Mouse (Mus musculus) heart, embryonic 12.5 days (tissue): ENCODE results near the gene Creb5. TPM values are rescaled to one million over a fixed set of nuclear protein-coding genes. Genes with fewer than 3 reads are reported as not detected.

Experiments used
- ATAC-seq: fragments of 200-750 bp; cut with Nextera tagmentation; 2 replicates; pipeline ENCODE4 v1.8.0; 2017; ENCODE audit warnings: moderate TSS enrichment, moderate library complexity; ENCODE audit not compliant: insufficient number of reproducible peaks, low FRiP score
- H3K27ac ChIP-seq: fragments of 300-500 bp; sonication (generic); 2 replicates; pipeline ENCODE4 v1.5.1; 2016; ENCODE audit warnings: mild to moderate bottlenecking, moderate library complexity; ENCODE audit not compliant: poor library complexity, severe bottlenecking
- H3K27me3 ChIP-seq: fragments of 300-500 bp; sonication (generic); replicated peaks from 2 replicates; pipeline ENCODE4 v1.6.1; 2016; ENCODE audit warnings: mild to moderate bottlenecking, moderate library complexity
- H3K36me3 ChIP-seq: fragments of 300-500 bp; sonication (generic); 2 replicates; pipeline ENCODE4 v1.6.1; 2016; ENCODE audit warnings: mild to moderate bottlenecking, moderate library complexity
- H3K4me1 ChIP-seq: fragments of 300-500 bp; sonication (generic); replicated peaks from 2 replicates; pipeline ENCODE4 v1.6.1; 2016; ENCODE audit warnings: mild to moderate bottlenecking
- H3K4me2 ChIP-seq: fragments of 300-500 bp; sonication (generic); 2 replicates; pipeline ENCODE4 v1.6.1; 2016; ENCODE audit warnings: mild to moderate bottlenecking, moderate library complexity
- H3K4me3 ChIP-seq: fragments of 300-500 bp; sonication (generic); 2 replicates; pipeline ENCODE4 v1.5.1; 2016; ENCODE audit warnings: mild to moderate bottlenecking
- H3K9ac ChIP-seq: fragments of 300-500 bp; sonication (generic); 2 replicates; pipeline ENCODE4 v1.6.1; 2016; ENCODE audit warnings: mild to moderate bottlenecking, moderate library complexity
- H3K9me3 ChIP-seq: fragments of 300-500 bp; sonication (generic); replicated peaks from 2 replicates; pipeline ENCODE4 v1.6.1; 2016; ENCODE audit warnings: mild to moderate bottlenecking, moderate library complexity
- whole genome bisulfite sequencing: fragments of 180-500 bp; shearing (Covaris S2); methylation state at CpG from one replicate; pipeline ENCODE4 v1.1.7; 2016; 5-methylcytosine and 5-hydroxymethylcytosine counted together
- polyA plus RNA-seq: library from polyadenylated mRNA; unstranded; fragments of >200 nt; fragmentation: Nextera tagmentation; extraction: Ambion mirVana; gene quantifications from 2 replicates; pipeline ENCODE4 v1.2.1, GENCODE M21; 2016

The Creb5 gene
- polyA plus RNA-seq, 1 experiment from 2014 or later, result 34.9 TPM

DNA sequence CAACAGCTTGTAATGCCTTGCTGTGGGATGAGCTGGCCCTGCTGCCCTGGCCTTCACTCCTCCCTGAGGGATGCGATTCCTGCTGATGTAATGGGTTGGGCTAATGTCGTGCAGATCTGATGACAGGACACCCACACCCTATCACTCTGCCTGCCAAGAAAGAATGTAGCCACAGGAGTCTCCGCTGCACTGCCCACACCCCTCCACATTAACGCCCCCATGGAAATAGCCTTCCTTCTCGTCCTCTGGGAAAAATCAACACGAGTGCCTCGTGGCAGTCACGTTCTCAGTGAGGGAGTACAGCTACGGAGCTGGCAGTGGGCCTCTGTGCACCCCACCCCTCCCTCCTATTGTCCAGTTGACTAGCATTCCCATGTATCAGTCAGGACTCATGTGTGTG lies 50.3 kb downstream of the Creb5 start:
- peak overlapping the region; percentile 70 for H3K27ac ChIP-seq
- H3K9ac ChIP-seq, result no peak overlapping the region
- peak; percentile 88 for ATAC-seq
- H3K4me1 ChIP-seq, result peaks cover 30% of the 10 kb centered on the region
- peaks cover 7% of the 10 kb centered on the region for H3K36me3 ChIP-seq
- H3K4me2 ChIP-seq, result peak overlapping the region; percentile 41
- no peaks in the 10 kb centered on the region for H3K27me3 ChIP-seq
- peaks cover 5% of the 10 kb centered on the region for H3K9me3 ChIP-seq
- WGBS, result 6% methylated on average over 9 of the region's 9 CpGs
- no peak overlapping the region for H3K4me3 ChIP-seq

DNA sequence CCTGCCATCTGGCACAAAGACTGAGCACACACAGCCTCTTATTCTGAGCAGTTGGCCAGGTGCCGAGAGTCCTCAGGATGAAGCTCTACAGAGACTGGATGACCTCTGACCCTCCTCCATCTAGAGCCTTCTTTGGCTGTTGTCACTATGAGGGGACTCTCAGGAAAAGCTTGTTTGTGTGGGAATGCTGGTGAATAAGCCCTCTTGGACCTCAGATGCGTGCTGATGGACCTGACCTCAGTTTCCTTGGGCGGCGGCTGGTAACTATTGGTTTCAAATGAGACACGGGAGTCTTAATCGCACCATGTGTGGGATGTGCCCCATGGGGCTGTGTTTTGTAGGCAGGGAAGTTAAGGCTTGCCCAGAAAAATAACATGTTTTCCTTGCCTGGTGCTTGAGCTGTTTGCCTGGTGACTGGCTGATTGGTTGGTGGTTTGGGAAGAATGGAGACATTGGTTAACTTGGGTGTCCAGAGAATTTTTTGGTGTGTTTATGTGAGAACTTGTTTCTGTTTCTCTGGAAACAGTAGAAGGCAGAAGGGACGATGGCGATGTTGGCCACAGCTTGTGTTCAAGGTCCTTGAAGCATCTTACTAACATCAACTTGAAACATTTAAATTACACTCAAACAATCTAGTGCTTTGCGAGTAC lies 65.4 kb downstream of the Creb5 start:
- H3K27ac ChIP-seq, result no peak overlapping the region
- WGBS, result 83% methylated on average over 9 of the region's 9 CpGs
- no peaks in the 10 kb centered on the region for H3K9me3 ChIP-seq
- no peak overlapping the region for H3K4me2 ChIP-seq
- H3K4me3 ChIP-seq, result no peak overlapping the region
- H3K9ac ChIP-seq, result no peak overlapping the region
- H3K36me3 ChIP-seq, result no peaks in the 10 kb centered on the region
- ATAC-seq, result no peak
- no peaks in the 10 kb centered on the region for H3K27me3 ChIP-seq
- 0 out of 2 replicates have a peak, but pooled peaks cover 13% of the 10 kb centered on the region for H3K4me1 ChIP-seq

DNA sequence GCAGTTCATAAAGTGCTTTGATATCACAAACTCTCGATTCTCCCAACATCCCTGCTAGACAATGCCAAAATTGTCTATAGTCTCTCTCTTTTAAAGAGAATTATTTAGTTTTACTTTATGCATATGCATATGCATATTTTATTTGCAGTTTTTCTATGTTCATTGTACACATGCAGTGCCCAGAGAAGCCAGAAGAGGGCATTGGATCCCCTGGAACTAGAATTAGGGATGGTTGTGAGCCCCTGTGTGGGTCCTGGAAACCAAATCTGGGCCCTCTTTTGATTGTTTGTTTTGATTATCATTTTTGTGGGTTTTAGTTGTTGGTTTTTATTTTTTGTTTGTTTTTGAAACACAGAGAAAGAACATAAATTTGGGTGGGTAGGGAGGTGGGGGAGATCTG lies 69.3 kb downstream of the Creb5 start:
- H3K9ac ChIP-seq, result no peak overlapping the region
- 96% methylated on average over 1 of the region's 1 CpGs for WGBS
- no peak overlapping the region for H3K4me3 ChIP-seq
- 0 out of 2 replicates have a peak, but pooled peaks cover 13% of the 10 kb centered on the region for H3K4me1 ChIP-seq
- H3K9me3 ChIP-seq, result no peaks in the 10 kb centered on the region
- no peaks in the 10 kb centered on the region for H3K36me3 ChIP-seq
- no peak for ATAC-seq
- no peak overlapping the region for H3K27ac ChIP-seq
- no peak overlapping the region for H3K4me2 ChIP-seq
- H3K27me3 ChIP-seq, result no peaks in the 10 kb centered on the region

DNA sequence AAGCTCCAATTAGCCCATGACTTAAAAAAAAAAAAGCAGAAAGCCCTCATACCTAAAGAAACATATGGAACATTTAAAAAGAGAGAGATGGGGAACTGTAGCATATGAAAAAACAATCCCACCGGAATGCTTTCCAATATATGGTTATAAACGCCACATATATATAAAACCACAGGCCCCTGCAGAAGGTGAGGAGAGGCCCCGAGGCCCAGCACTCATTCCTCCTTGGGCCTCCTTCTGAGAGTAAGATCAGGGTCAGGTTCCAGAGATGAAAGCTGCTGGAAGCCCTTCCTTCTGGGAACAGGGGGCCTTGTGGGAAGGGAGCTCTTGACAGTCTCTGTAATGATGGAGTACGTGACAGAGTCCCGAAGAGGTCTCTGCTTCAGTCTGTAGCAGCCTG lies 76.5 kb downstream of the Creb5 start:
- Histone ChIP-seq H3K36me3 (no peaks in the 10 kb centered on the region), H3K4me1 (peaks cover 8% of the 10 kb centered on the region), H3K9ac (no peak overlapping the region), H3K27ac (no peak overlapping the region), H3K27me3 (no peaks in the 10 kb centered on the region), H3K4me3 (no peak overlapping the region), H3K9me3 (no peaks in the 10 kb centered on the region), H3K4me2 (no peak overlapping the region)
- 64% methylated on average over 5 of the region's 5 CpGs for WGBS
- ATAC-seq, result no peak

DNA sequence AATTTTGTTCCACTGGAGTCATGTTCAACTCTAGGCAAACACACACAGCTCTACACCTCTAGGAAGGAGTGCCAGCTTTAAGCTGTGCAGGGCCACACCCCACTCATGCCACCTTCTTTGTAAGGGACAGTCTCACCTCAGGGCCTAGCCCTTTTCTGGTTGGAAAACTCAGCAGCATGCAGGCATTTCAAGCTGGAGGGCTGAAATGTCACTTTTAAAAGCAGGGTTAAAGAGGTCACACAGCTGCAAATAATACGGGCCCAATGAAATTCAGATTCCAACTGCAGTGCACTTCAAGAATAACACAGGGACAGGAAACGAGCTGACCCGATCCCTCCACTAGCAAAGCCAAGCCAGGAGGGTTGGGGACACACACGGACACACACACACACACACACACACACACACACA lies 76.9 kb downstream of the Creb5 start:
- Histone ChIP-seq H3K27me3 (no peaks in the 10 kb centered on the region), H3K9me3 (no peaks in the 10 kb centered on the region), H3K4me1 (peaks cover 8% of the 10 kb centered on the region), H3K4me2 (no peak overlapping the region), H3K36me3 (no peaks in the 10 kb centered on the region), H3K4me3 (no peak overlapping the region), H3K9ac (no peak overlapping the region), H3K27ac (no peak overlapping the region)
- WGBS, result 37% methylated on average over 4 of the region's 4 CpGs
- no peak for ATAC-seq

DNA sequence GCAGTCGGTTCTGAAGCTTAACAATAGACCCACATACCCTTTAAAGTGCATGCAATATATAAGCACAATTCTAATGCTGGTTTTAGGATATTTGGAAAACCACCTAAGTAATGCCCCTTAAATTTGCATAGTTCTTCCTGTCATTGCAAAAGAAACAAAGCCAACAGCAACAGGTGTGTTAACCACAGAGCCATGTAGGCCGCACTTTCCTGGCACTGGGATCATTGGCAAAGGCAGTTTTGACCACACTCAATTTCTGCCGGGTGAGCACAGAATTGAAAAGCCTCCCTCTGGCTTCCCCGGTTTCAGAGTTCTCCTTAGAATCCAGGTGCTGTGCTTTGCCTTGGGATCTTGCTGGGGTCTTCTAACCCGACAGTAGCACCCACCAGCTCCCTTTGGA lies 82.1 kb downstream of the Creb5 start:
- H3K4me2 ChIP-seq, result no peak overlapping the region
- ATAC-seq, result no peak
- no peak overlapping the region for H3K27ac ChIP-seq
- no peaks in the 10 kb centered on the region for H3K9me3 ChIP-seq
- H3K9ac ChIP-seq, result no peak overlapping the region
- H3K4me3 ChIP-seq, result no peak overlapping the region
- peaks cover under 1% of the 10 kb centered on the region for H3K4me1 ChIP-seq
- no peaks in the 10 kb centered on the region for H3K27me3 ChIP-seq
- no peaks in the 10 kb centered on the region for H3K36me3 ChIP-seq
- 84% methylated on average over 5 of the region's 5 CpGs for WGBS

DNA sequence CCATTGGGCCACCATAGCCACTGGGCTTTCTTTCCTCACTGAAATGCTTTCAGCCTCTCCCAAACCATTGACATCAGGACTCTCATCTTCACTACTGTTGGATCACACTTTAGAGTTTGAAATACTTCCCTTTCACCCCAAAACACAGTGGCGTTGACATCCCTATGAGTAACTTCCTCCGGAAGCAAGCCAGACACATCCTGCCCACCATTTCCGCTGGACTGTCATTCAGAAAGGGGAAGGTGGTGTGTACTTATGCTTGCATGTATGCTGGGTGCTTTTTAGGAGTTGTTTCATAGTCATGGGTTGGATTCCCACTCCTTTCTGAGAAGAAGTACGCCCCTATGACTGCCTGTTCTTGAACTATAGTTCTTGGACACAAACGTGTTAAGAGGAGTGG lies 82.9 kb downstream of the Creb5 start:
- Histone ChIP-seq H3K9me3 (no peaks in the 10 kb centered on the region), H3K4me3 (no peak overlapping the region), H3K9ac (no peak overlapping the region), H3K4me2 (no peak overlapping the region), H3K27me3 (no peaks in the 10 kb centered on the region), H3K36me3 (no peaks in the 10 kb centered on the region), H3K27ac (no peak overlapping the region), H3K4me1 (no peaks in the 10 kb centered on the region)
- ATAC-seq, result no peak
- 75% methylated on average over 5 of the region's 5 CpGs for WGBS

DNA sequence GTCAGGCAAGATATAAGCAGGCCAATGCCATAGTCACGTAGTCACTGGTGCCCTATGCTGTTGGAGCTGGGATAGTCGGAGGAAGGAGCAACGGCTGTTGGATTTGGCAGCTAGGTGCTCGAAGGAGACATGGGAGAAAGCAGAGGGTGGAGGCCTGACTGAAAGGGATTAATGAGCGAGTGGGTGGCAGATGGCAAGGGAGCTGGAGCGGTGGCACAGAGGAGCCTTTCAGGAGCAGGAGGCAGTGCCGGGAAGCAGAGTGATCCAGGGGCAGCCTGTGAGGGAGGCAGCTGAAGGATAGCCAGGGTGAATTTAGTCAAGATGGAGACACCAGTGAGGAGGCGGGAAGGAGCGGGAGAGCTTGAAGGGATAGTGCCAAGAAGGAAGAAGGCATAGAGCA lies 84.9 kb downstream of the Creb5 start:
- H3K9me3 ChIP-seq, result no peaks in the 10 kb centered on the region
- H3K4me1 ChIP-seq, result no peaks in the 10 kb centered on the region
- H3K9ac ChIP-seq, result no peak overlapping the region
- no peaks in the 10 kb centered on the region for H3K27me3 ChIP-seq
- H3K4me3 ChIP-seq, result no peak overlapping the region
- H3K27ac ChIP-seq, result no peak overlapping the region
- ATAC-seq, result no peak
- 86% methylated on average over 9 of the region's 9 CpGs for WGBS
- 0 out of 2 replicates have a peak, but pooled peaks cover 3% of the 10 kb centered on the region for H3K36me3 ChIP-seq
- no peak overlapping the region for H3K4me2 ChIP-seq

DNA sequence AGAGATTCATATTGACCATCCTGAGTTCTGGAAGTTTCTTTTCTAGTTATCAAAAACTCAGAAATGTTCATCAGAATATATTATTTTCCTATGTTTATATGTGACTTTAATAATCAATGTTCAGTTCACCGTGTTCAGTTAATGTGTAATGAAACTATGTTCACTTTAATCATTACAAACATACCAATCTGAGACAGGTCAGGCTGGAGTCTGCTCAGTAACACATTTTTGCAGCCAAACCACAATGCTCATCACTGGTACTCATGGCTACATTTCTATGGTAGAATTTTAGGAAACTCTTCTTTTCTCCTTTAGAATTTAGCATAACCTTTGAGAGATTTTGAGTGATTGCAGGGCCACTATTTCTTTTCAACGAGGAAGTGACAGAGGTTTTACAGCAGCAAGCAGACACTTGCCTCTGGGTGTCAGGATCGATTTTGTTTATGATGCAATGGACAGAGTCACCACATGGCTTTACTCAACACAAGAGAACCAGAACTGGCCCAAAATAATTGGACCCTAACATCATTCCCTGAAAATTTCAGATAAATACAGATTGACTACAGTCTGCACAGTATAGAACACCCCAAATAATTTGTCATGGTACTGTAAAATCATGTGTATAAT lies 87.4 kb downstream of the Creb5 start:
- H3K27ac ChIP-seq, result no peak overlapping the region
- 0 out of 2 replicates have a peak, but pooled peaks cover 7% of the 10 kb centered on the region for H3K36me3 ChIP-seq
- no peaks in the 10 kb centered on the region for H3K9me3 ChIP-seq
- 70% methylated on average over 3 of the region's 3 CpGs for WGBS
- no peak overlapping the region for H3K9ac ChIP-seq
- no peak overlapping the region for H3K4me2 ChIP-seq
- no peak overlapping the region for H3K4me3 ChIP-seq
- ATAC-seq, result no peak
- H3K27me3 ChIP-seq, result no peaks in the 10 kb centered on the region
- H3K4me1 ChIP-seq, result no peaks in the 10 kb centered on the region

DNA sequence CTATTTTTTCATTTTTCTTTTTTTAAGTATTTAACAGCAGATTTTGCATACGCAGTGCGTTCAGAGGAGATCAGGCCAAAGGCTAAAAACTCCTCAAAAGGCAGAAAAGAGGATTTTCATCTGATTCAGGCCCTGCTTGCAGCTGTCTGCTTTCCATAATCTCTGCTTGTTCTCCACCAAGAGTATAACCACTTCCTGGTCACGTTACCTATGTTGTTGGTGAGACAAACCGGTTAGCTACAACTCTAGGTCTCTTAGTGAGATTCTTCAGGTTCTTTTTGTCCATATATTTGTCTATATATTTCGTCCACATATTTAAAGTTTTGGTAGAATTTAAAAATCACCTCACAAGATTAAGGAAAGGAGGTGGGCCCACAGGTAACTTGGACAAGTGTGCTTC lies 102.2 kb downstream of the Creb5 start:
- WGBS, result 86% methylated on average over 5 of the region's 5 CpGs
- no peaks in the 10 kb centered on the region for H3K27me3 ChIP-seq
- H3K36me3 ChIP-seq, result no peaks in the 10 kb centered on the region
- H3K4me3 ChIP-seq, result no peak overlapping the region
- no peak overlapping the region for H3K9ac ChIP-seq
- H3K9me3 ChIP-seq, result no peaks in the 10 kb centered on the region
- H3K27ac ChIP-seq, result no peak overlapping the region
- no peak overlapping the region for H3K4me2 ChIP-seq
- H3K4me1 ChIP-seq, result peaks cover 30% of the 10 kb centered on the region
- no peak for ATAC-seq

DNA sequence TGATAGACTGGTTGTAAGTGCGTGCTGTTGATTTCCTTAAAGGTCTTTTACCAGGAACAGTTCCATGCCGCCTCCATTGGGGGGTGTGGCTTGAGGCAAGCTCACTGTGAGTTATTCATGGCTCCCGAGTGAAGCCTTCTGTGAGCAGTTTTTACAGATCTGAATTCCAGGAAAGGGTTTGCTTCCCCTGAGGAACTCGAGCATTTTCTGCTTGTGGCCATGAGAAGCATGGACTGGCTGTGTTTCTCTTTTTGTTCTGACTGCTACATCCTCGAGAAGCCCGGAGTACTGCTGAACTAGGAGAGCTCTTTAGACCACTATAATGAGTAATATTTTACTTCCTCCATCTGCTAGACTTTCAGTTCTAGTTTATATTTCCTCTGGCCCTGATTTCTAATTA lies 103.3 kb downstream of the Creb5 start:
- Histone ChIP-seq H3K9ac (no peak overlapping the region), H3K27ac (no peak overlapping the region), H3K36me3 (no peaks in the 10 kb centered on the region), H3K9me3 (no peaks in the 10 kb centered on the region), H3K4me1 (peaks cover 32% of the 10 kb centered on the region), H3K27me3 (no peaks in the 10 kb centered on the region), H3K4me2 (peak overlapping the region; percentile 37), H3K4me3 (no peak overlapping the region)
- 0 out of 2 replicates have a peak, but pooled peaks have one; percentile 9 for ATAC-seq
- WGBS, result 25% methylated on average over 6 of the region's 6 CpGs
